Mouse (Mus musculus): ENCODE measurements at regions not wholly inside any gene's neighbourhood (a gene's known extent, or its start where the extent isn't known, plus 50 kb on each side); places are given as distances from the start of the nearest gene placed in this dataset.

DNA sequence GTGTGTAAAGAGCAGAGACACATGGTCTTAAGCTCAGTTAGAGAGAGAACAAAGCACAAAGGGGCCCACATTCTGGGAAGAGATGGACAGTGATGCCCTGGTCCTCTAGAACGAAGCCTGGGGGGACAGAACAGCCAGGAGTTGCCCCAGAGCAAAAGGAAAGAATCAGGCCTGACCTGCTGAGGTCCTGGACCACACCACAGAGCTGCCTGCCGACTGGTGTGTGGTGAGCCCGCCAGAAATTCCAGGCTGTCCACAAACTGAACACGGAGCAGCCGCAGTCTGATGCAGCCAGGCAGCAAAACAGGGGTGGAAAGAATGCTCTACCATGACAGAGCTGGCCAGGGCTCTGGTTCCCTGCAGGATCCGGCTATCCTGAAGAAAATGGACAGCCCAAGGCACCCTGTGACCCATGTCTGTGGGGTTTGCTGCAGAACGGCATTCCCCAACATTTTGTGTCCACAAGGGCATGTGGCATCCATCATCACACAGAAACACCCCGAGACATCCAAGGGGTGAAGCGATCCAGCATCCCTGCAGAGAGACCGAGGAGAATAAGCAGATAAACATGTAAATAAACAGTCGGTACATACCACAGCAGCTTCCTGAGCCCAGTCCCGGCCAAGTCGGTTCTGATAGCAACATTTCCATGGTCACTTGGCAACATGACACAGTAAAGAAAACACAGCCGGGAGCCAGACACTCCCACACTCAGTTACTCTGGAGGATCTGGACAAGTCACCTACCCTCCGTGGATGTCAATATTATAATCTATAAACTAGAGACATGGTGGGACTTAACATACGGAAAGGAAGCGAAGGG lies 65.3 kb upstream of the Pomp start:
- Histone ChIP-seq H3K4me3 (no peak overlapping the region), H3K4me1 (replicated peaks) (no peaks in the 10 kb centered on the region; the same call in 1 of the 2 replicates), H3K36me3 (no peaks in the 10 kb centered on the region), H3K9me3 (peaks cover 2% of the 10 kb centered on the region; the same call in 1 of the 2 replicates), H3K27ac (no peak overlapping the region), H3K27me3 (ENCODE audit: insufficient read depth, poor library complexity, severe bottlenecking) (no peaks in the 10 kb centered on the region)
- 72% methylated on average over 17 of the region's 17 CpGs for WGBS
- DNase-seq (ENCODE audit: low spot score), result no peak

DNA sequence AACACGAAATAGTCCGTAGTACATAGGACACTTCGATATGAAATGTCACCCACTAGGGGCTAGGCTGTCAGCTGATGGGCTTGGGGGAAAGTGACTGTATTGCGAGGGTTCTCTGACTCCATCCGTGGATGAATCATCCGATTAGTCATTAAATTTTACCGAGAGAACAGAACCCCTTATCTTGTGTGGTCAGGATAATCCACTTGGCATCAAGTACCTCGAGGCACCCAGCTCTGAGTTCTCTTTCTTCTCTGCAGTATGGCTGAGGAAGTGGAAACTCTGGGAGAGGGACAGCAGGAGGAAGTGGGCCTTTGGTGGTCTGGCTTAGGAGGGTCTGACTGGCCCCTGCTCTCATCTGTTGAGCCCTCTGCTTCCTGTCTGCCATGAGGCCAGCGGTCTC lies 67.2 kb upstream of the Pomp start:
- Histone ChIP-seq H3K27ac (no peak overlapping the region), H3K4me1 (replicated peaks) (no peaks in the 10 kb centered on the region; the same call in 1 of the 2 replicates), H3K36me3 (no peaks in the 10 kb centered on the region), H3K27me3 (ENCODE audit: insufficient read depth, poor library complexity, severe bottlenecking) (no peaks in the 10 kb centered on the region), H3K4me3 (no peak overlapping the region), H3K9me3 (peaks cover 2% of the 10 kb centered on the region; the same call in 1 of the 2 replicates)
- DNase-seq (ENCODE audit: low spot score), result no peak
- 83% methylated on average over 9 of the region's 9 CpGs for WGBS

DNA sequence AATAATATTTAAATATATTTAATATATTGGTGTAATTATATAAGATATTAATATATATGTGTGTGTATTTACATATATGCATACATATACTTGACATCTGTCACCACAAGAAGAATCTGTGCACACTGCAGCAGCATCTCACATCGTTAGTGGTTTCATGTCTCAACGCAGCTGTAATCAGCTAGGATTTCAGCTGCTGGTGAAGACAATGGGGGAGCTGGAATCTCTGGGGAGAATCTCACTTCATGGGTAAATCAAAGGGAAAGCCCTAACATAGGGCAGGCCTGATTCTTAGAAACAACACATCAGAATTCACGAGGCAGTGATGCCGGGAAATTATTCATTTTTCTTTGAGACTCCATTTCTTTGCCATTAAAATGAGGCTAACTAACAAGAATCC lies 66.8 kb upstream of the Flt1 start:
- Histone ChIP-seq H3K9me3 (no peaks in the 10 kb centered on the region), H3K27me3 (ENCODE audit: insufficient read depth, poor library complexity, severe bottlenecking) (no peaks in the 10 kb centered on the region), H3K27ac (no peak overlapping the region), H3K36me3 (no peaks in the 10 kb centered on the region), H3K4me3 (no peak overlapping the region), H3K4me1 (replicated peaks) (no peaks in the 10 kb centered on the region; the same call in 1 of the 2 replicates)
- DNase-seq (ENCODE audit: low spot score), result no peak
- WGBS, result 83% methylated on average over 4 of the region's 4 CpGs

DNA sequence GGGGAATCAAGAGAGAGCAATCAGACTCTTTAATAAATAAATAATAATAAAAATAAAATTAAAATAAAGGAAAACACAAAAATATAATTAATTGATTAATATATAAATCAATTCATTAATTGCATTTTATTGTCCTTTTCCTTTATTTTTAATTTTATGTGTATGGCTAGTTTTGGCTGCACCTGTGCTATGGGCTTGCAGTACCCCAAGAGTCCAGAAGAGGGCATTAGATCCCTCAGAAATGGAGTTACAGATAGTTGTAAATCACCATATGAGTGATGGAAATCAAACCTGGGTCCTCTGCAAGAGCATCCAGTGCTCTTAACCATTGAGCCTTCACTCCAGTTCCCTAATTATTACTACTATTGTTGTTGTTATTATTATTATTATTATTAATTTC lies 65.3 kb upstream of the Flt1 start:
- no peak for DNase-seq (ENCODE audit: low spot score)
- Histone ChIP-seq H3K9me3 (no peaks in the 10 kb centered on the region), H3K36me3 (no peaks in the 10 kb centered on the region), H3K27ac (no peak overlapping the region), H3K4me1 (replicated peaks) (no peaks in the 10 kb centered on the region; the same call in 1 of the 2 replicates), H3K27me3 (ENCODE audit: insufficient read depth, poor library complexity, severe bottlenecking) (no peaks in the 10 kb centered on the region), H3K4me3 (no peak overlapping the region)

DNA sequence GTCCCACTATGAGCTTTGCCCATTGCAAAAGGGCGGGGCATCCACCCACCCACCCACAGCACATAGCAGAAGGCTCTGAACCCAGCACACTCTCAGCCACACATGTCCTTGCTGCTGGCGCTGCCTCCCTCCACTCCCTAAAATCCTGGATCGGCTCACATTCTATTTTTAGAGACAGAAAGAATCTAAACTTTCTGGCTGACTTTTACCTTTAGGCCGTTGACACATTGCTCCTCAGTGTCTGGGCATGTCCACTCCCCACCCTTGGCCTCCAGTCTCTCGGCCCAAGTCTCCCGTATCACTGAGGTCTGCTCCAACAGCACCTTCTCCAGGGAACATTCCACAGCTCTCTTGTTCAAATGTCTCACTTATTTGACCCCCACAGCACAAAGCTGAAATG lies 62.7 kb upstream of the Flt1 start:
- H3K36me3 ChIP-seq, result no peaks in the 10 kb centered on the region
- no peaks in the 10 kb centered on the region for H3K4me1 ChIP-seq (replicated peaks)
- no peak for DNase-seq (ENCODE audit: low spot score)
- no peak overlapping the region for H3K4me3 ChIP-seq
- no peaks in the 10 kb centered on the region for H3K27me3 ChIP-seq (ENCODE audit: insufficient read depth, poor library complexity, severe bottlenecking)
- H3K9me3 ChIP-seq, result peaks cover 6% of the 10 kb centered on the region
- WGBS, result 86% methylated on average over 6 of the region's 6 CpGs
- H3K27ac ChIP-seq, result no peak overlapping the region

DNA sequence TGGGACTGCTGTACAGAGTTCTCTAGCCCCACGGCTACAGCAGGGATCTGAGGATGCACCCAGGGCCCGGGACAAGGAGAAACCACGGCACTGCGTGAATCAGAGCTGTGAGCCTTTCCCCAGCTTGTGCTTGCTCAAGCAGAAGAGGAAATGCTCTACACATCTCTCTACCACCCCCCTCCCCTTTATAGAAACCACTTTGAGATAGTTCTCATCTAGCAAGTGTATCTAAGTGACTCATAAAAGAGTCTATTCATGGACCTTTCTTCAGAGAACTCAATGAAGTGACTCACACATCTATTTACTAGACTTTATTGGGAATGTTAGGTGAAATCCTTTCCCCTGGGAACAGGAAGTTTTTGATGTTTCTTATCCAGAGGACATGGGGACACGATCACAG lies 61.0 kb upstream of the Flt1 start:
- Histone ChIP-seq H3K4me1 (replicated peaks) (peaks cover 14% of the 10 kb centered on the region), H3K9me3 (peaks cover 6% of the 10 kb centered on the region), H3K4me3 (no peak overlapping the region), H3K36me3 (no peaks in the 10 kb centered on the region), H3K27me3 (ENCODE audit: insufficient read depth, poor library complexity, severe bottlenecking) (no peaks in the 10 kb centered on the region; the same call in 1 of the 2 replicates), H3K27ac (no peak overlapping the region)
- DNase-seq (ENCODE audit: low spot score), result no peak
- WGBS, result 72% methylated on average over 5 of the region's 5 CpGs

DNA sequence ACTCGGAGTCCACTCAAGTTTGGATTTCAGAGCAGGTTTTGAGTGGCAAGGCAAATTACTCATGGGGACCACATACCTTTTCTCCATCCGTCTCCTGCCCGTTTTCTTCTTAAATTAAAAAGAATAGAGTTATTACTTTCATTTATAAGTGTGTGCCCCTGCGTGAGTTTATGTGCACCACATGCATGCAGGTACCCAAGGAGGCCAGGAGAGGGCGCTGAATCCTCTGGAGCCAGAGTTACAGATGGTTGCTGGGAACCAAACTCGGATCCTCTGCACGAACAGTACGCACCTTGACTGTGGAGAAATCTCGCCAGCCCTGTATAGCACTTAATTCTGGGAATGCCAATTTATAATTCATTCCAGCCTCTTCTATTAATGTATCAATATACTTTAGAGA lies 58.3 kb upstream of the Flt1 start:
- H3K9me3 ChIP-seq, result peaks cover 6% of the 10 kb centered on the region
- H3K4me1 ChIP-seq (replicated peaks), result peaks cover 14% of the 10 kb centered on the region
- H3K36me3 ChIP-seq, result no peaks in the 10 kb centered on the region
- H3K27ac ChIP-seq, result no peak overlapping the region
- 94% methylated on average over 9 of the region's 9 CpGs for whole genome bisulfite sequencing
- H3K4me3 ChIP-seq, result no peak overlapping the region
- DNase-seq (ENCODE audit: low spot score), result no peak
- H3K27me3 ChIP-seq (ENCODE audit: insufficient read depth, poor library complexity, severe bottlenecking), result no peaks in the 10 kb centered on the region; the same call in 1 of the 2 replicates

DNA sequence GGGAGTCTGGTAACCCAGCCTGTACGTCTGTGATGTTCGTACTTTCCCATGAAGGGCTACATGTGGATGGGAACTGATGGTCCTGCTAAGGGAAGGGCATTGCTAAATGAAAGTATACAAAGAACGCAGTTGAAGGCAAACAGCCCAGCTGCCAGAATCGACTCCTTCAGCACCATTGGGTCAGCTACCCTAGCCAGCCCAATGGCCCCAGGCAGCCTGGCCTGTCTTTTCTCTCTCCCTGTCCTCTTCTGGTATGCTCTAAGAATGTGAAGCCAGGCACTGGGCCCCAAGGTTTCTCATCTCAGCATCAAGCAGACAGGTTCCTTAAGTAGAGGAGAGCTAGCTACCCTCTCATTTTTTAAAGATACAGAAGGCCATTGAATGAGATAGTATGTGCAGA lies 57.7 kb upstream of the Flt1 start:
- H3K4me3 ChIP-seq, result no peak overlapping the region
- H3K36me3 ChIP-seq, result no peaks in the 10 kb centered on the region
- peaks cover 14% of the 10 kb centered on the region for H3K4me1 ChIP-seq (replicated peaks)
- H3K27me3 ChIP-seq (ENCODE audit: insufficient read depth, poor library complexity, severe bottlenecking), result no peaks in the 10 kb centered on the region; the same call in 1 of the 2 replicates
- peaks cover 6% of the 10 kb centered on the region for H3K9me3 ChIP-seq
- DNase-seq (ENCODE audit: low spot score), result no peak
- no peak overlapping the region for H3K27ac ChIP-seq
- WGBS, result 65% methylated on average over 4 of the region's 4 CpGs

DNA sequence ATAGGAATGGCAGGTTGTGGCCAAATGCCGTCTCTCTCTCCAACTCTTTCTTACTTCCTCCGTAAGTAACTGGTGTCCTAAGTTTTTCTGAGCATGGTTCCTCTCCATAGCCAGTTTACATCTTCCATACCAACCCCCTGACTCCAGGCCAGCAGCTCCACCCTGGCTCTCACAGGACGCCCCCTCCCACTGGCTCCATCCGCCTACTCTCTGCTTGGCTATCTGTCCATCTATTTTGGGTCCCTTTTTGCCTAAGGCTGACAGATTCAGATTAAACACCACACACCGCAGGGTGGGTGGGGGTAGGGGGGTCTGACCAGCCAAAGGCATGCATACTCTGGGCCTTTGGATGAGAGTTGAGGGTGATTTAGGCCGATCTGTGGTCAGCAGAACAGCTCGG lies 57.0 kb upstream of the Flt1 start:
- H3K4me1 ChIP-seq (replicated peaks), result peaks cover 14% of the 10 kb centered on the region

DNA sequence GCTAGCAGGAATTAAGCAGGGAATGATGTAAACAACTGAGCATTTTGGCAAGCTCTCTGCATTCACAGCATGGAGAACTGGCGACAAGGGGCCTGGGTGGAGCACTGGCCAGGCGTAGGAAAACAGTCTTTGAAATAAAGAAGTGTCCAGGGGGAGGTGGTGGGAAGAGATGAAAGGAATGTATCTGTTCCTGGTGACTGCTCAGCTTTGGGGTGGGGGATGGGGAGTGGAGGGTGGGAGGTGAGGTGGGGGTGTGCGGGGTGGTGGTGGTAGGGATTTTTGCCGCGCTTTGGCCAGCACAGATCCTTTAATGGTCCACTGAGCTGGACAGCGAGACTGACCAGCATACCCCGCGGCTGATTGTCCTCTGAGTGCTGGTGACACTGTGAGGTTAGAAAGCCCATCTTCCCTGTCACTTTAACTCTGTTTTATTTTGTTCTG lies 56.5 kb upstream of the Flt1 start:
- Histone ChIP-seq H3K36me3 (no peaks in the 10 kb centered on the region), H3K27me3 (ENCODE audit: insufficient read depth, poor library complexity, severe bottlenecking) (no peaks in the 10 kb centered on the region; the same call in 1 of the 2 replicates), H3K4me1 (replicated peaks) (peaks cover 14% of the 10 kb centered on the region), H3K9me3 (peaks cover 6% of the 10 kb centered on the region), H3K27ac (peak overlapping the region; percentile 40; the same call in 1 of the 2 replicates), H3K4me3 (no peak overlapping the region)
- 9% methylated on average over 8 of the region's 8 CpGs for WGBS
- peak; percentile 11 for DNase-seq (ENCODE audit: low spot score)

More for the DNA sequence above, 57.0 kb upstream of the Flt1 start:
- no peaks in the 10 kb centered on the region for H3K36me3 ChIP-seq
- no peak for DNase-seq (ENCODE audit: low spot score)
- WGBS, result 30% methylated on average over 7 of the region's 7 CpGs
- H3K4me3 ChIP-seq, result no peak overlapping the region
- peaks cover 6% of the 10 kb centered on the region for H3K9me3 ChIP-seq
- no peaks in the 10 kb centered on the region; the same call in 1 of the 2 replicates for H3K27me3 ChIP-seq (ENCODE audit: insufficient read depth, poor library complexity, severe bottlenecking)
- no peak overlapping the region; the same call in 1 of the 2 replicates for H3K27ac ChIP-seq

DNA sequence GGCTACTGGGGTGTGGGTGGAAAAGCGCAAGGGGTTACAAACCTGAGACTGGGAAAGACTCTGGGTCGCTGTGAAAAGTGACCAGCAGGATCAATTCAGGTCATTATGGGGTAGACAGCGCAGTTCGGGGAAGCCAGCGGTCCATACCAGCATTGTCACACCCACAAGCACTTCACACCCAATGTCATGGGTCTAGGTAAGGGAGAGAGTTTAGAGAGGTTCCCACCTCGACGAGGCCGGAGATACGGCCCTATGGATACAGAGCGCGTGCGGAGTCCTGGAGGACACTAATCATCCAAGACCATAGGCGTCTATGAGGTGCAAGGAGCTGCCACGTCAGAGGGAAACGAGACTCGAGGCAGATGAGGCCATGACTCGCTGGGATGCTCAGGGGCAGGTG lies 55.4 kb upstream of the Flt1 start:
- H3K4me1 ChIP-seq (replicated peaks), result peaks cover 14% of the 10 kb centered on the region
- WGBS, result 93% methylated on average over 17 of the region's 17 CpGs
- H3K27me3 ChIP-seq (ENCODE audit: insufficient read depth, poor library complexity, severe bottlenecking), result no peaks in the 10 kb centered on the region; the same call in 1 of the 2 replicates
- H3K36me3 ChIP-seq, result no peaks in the 10 kb centered on the region
- no peak for DNase-seq (ENCODE audit: low spot score)
- no peak overlapping the region for H3K27ac ChIP-seq
- no peak overlapping the region for H3K4me3 ChIP-seq
- H3K9me3 ChIP-seq, result peaks cover 6% of the 10 kb centered on the region

DNA sequence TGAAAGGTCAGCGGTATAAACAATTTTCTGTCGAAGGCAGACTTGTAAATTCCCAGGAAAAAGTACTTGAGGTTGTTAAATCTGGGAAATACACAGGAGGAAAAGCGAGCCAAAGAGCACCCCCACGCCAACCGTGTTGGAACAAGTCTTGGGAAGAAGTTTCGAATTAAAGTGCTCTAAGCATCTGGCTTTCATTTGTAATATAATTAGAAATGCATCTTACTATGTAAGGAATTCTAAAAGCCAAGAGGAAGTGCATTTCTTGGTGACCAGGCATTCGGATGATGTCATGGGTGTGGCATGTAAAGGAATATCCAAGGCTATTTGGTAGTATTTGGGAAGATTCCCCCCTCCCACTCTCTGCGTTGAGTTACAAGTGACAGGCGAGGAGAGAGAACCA lies 52.7 kb upstream of the Flt1 start:
- Histone ChIP-seq H3K27me3 (ENCODE audit: insufficient read depth, poor library complexity, severe bottlenecking) (no peaks in the 10 kb centered on the region; the same call in 1 of the 2 replicates), H3K27ac (no peak overlapping the region), H3K9me3 (no peaks in the 10 kb centered on the region), H3K36me3 (no peaks in the 10 kb centered on the region), H3K4me3 (no peak overlapping the region), H3K4me1 (replicated peaks) (peaks cover 14% of the 10 kb centered on the region)
- no peak for DNase-seq (ENCODE audit: low spot score)
- 75% methylated on average over 9 of the region's 9 CpGs for WGBS
